Mouse (Mus musculus) right cerebral cortex, adult 2 months (tissue): ENCODE data around the gene Wfikkn1.
A peak's percentile ranks its signal among the peaks of the same experiment; 100 is the strongest.
"Not testable (repeated sequence)": the region's sequence is repeated elsewhere in the genome, so short reads cannot be mapped to it uniquely, and the experiment has no call there.

Experiments used
- DNase-seq, 2 experiments: peaks; one replicate each; pipeline ENCODE4 v3.0.0; 2021 to 2022; ENCODE audit warnings: low spot score in 2 of 2

Gene Wfikkn1

GRCm38 (mm10) chr17:25885636-25886035 lies 5.0 kb upstream of the Wfikkn1 start:
- no peak for DNase-seq

GRCm38 (mm10) chr17:25883824-25884223 lies 3.2 kb upstream of the Wfikkn1 start:
- no peak for DNase-seq

- DNase-seq: no peak
Observed at GRCm38 (mm10) chr17:25883268-25883667, 2.6 kb upstream of the Wfikkn1 start.

GRCm38 (mm10) chr17:25882306-25882705 lies 1.6 kb upstream of the Wfikkn1 start:
- DNase-seq: no peak

GRCm38 (mm10) chr17:25881691-25882090 lies 1.0 kb upstream of the Wfikkn1 start:
- no peak for DNase-seq

GRCm38 (mm10) chr17:25880913-25881641 lies 419 bp upstream of the Wfikkn1 start:
- DNase-seq: no peak

- DNase-seq: no peak
Observed at GRCm38 (mm10) chr17:25879750-25880149, 908 bp downstream of the Wfikkn1 start.

- peak; percentile 58 to 62 for DNase-seq
Observed at GRCm38 (mm10) chr17:25879261-25879660, 1.4 kb downstream of the Wfikkn1 start.

- DNase-seq: no peak
Observed at GRCm38 (mm10) chr17:25878611-25879180, 2.0 kb downstream of the Wfikkn1 start.

GRCm38 (mm10) chr17:25877741-25878610 lies 2.7 kb downstream of the Wfikkn1 start:
- no peak for DNase-seq

GRCm38 (mm10) chr17:25877025-25877424 lies 3.6 kb downstream of the Wfikkn1 start:
- DNase-seq: no peak

GRCm38 (mm10) chr17:25876347-25876915 lies 4.2 kb downstream of the Wfikkn1 start:
- no peak for DNase-seq

GRCm38 (mm10) chr17:25875171-25876136 lies 5.2 kb downstream of the Wfikkn1 start:
- DNase-seq: peak; percentile 92 to 93

- DNase-seq: peak; percentile 100
Observed at GRCm38 (mm10) chr17:25874721-25875170, 5.9 kb downstream of the Wfikkn1 start, which contains the start of gene Mettl26. Mettl26 (plus strand) TSS chr17:25875074.

GRCm38 (mm10) chr17:25874148-25874720 lies 6.4 kb downstream of the Wfikkn1 start:
- DNase-seq: no peak

- no peak for DNase-seq
Observed at GRCm38 (mm10) chr17:25873405-25874147, 7.1 kb downstream of the Wfikkn1 start.

- no peak for DNase-seq
Observed at GRCm38 (mm10) chr17:25872676-25873075, 8.0 kb downstream of the Wfikkn1 start.

- not testable (repeated sequence) for DNase-seq
Observed at GRCm38 (mm10) chr17:25871566-25871965, 9.1 kb downstream of the Wfikkn1 start.

- DNase-seq: no peak
Observed at GRCm38 (mm10) chr17:25869954-25870353, 10.7 kb downstream of the Wfikkn1 start.

GRCm38 (mm10) chr17:25869498-25869897 lies 11.2 kb downstream of the Wfikkn1 start:
- no peak for DNase-seq
